Mouse (Mus musculus) olfactory bulb, adult 2 months (tissue): ENCODE results near the gene Mpdz.

ENCODE experiments used
- CTCF ChIP-seq: fragments of 200-500 bp; IDR thresholded peaks from 2 replicates; pipeline ENCODE4 v1.5.1; 2012; ENCODE audit warnings: low read depth, mild to moderate bottlenecking, low read length, moderate library complexity; ENCODE audit not compliant: insufficient read depth
- POLR2A ChIP-seq: fragments of 200-500 bp; IDR thresholded peaks from 2 replicates; pipeline ENCODE4 v1.6.1; 2012; ENCODE audit warnings: mild to moderate bottlenecking, low read depth, low read length, moderate library complexity; ENCODE audit not compliant: insufficient read depth

DNA sequence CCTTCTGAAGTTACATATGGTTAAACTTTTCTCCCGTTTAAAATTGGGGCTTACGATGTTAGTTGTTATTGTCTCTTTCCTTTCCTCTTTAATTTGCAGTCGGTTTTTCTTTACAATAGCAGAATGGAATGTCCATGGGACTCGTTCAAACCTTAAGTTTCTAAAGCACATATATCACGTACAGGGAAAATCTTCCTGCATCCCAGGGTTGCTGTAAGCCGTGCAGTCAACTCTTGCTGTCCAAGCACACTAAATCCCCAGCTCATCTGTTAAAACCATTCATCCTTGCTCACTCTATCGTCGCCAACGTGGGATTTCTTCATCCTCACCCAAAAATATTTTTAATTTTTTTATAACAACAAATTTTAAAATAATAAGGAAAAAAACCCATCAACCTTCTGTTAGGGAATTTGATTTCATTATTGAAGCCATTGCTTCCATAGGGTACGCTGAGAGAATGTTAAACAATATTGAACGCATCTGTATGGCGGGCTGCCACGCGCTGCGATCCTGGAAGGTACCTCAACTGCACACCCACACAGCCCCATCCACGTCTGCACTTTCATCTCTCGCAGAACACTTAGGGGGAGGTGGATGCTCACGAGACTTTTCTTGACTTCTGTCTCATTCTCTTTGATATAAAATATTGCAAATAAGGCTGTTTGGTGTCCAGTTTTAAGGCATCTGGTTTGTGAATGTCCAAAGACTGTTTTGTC, 41.4 kb upstream of the Mpdz start:
- no peak for TF ChIP-seq CTCF
- no peak for TF ChIP-seq POLR2A
